Mouse (Mus musculus) embryonic fibroblast, embryonic 13.5 days (primary cell): ENCODE measurements around the gene Cltrn.

Source experiments
- CTCF ChIP-seq: IDR thresholded peaks from 2 replicates; pipeline ENCODE4 v1.5.1; 2011; ENCODE audit warnings: mild to moderate bottlenecking, control low read depth, low read length, moderate library complexity, borderline replicate concordance; ENCODE audit not compliant: insufficient read depth
- POLR2A ChIP-seq: IDR thresholded peaks from 2 replicates; pipeline ENCODE4 v1.6.1; 2011; ENCODE audit warnings: low read depth, mild to moderate bottlenecking, control low read depth, low read length, moderate library complexity

GRCm38 (mm10) chrX:164058523-164058922 is 30.1 kb upstream of the Cltrn start:
- TF ChIP-seq POLR2A (no peak), CTCF (no peak)
